Mouse (Mus musculus) CD8-positive naive resting alpha-beta T cell, adult 2 months (primary cell): ENCODE measurements around the gene Crygn.
"Not testable (repeated sequence)": the region's sequence is repeated elsewhere in the genome, so short reads cannot be mapped to it uniquely, and the experiment has no call there.

ENCODE experiments used
- DNase-seq, 2 experiments: peaks; one replicate each; pipeline ENCODE4 v3.0.0; 2022; ENCODE audit warnings: low read depth in 2 of 2, low spot score in 2 of 2

Crygn gene

GRCm38 (mm10) chr5:24757816-24758215, at the start of gene Crygn:
Gene Crygn (minus strand): TSS chr5:24758008.
- no peak for DNase-seq

- no peak for DNase-seq
Measured at GRCm38 (mm10) chr5:24805222-24805621, 47.4 kb upstream of the Crygn start.

- DNase-seq: no peak
Measured at GRCm38 (mm10) chr5:24804661-24805060, 46.9 kb upstream of the Crygn start.

GRCm38 (mm10) chr5:24801841-24802624, 44.2 kb upstream of the Crygn start:
- DNase-seq: no peak

- DNase-seq: no peak
Measured at GRCm38 (mm10) chr5:24800416-24800815, 42.6 kb upstream of the Crygn start.

GRCm38 (mm10) chr5:24798639-24799038, 40.8 kb upstream of the Crygn start:
- DNase-seq: no peak

- no peak for DNase-seq
Measured at GRCm38 (mm10) chr5:24797858-24798257, 40.0 kb upstream of the Crygn start.

- DNase-seq: no peak
Measured at GRCm38 (mm10) chr5:24792961-24793360, 35.2 kb upstream of the Crygn start.

GRCm38 (mm10) chr5:24782957-24783356, 25.1 kb upstream of the Crygn start:
- no peak for DNase-seq

GRCm38 (mm10) chr5:24781048-24781447, 23.2 kb upstream of the Crygn start:
- DNase-seq: no peak

GRCm38 (mm10) chr5:24779881-24780512, 22.2 kb upstream of the Crygn start:
- peak; percentile 26 to 48 for DNase-seq

- DNase-seq: no peak
Measured at GRCm38 (mm10) chr5:24779321-24779720, 21.5 kb upstream of the Crygn start.

GRCm38 (mm10) chr5:24778843-24779140, 21.0 kb upstream of the Crygn start:
- no peak for DNase-seq

GRCm38 (mm10) chr5:24778082-24778842, 20.5 kb upstream of the Crygn start:
- DNase-seq: no peak

- peak in 1 of 2 experiments; percentile 40 for DNase-seq
Measured at GRCm38 (mm10) chr5:24776681-24777080, 18.9 kb upstream of the Crygn start.

- DNase-seq: not testable (repeated sequence)
Measured at GRCm38 (mm10) chr5:24774549-24774948, 16.7 kb upstream of the Crygn start.

- no peak for DNase-seq
Measured at GRCm38 (mm10) chr5:24756931-24757330, 877 bp downstream of the Crygn start.

GRCm38 (mm10) chr5:24752175-24752498, 5.7 kb downstream of the Crygn start:
- DNase-seq: no peak

GRCm38 (mm10) chr5:24751305-24752174, 6.3 kb downstream of the Crygn start:
- peak in 1 of 2 experiments; percentile 47 for DNase-seq

GRCm38 (mm10) chr5:24750321-24751304, 7.2 kb downstream of the Crygn start:
- DNase-seq: peak; percentile 79 to 83
